Mouse (Mus musculus) G1E (cell line): Measurements from ENCODE around the gene Sbk3. TPM values are rescaled to one million over a fixed set of nuclear protein-coding genes. Genes with fewer than 3 reads are reported as not detected.
"Not testable (repeated sequence)": the region's sequence is repeated elsewhere in the genome, so short reads cannot be mapped to it uniquely, and the experiment has no call there.

Experiments used
- ATAC-seq: 2 replicates; pipeline ENCODE4 v1.8.0; 2016; ENCODE audit warnings: mild to moderate bottlenecking; ENCODE audit not compliant: insufficient number of reproducible peaks, poor library complexity, low FRiP score, severe bottlenecking; ENCODE audit errors: extremely low read depth
- DNase-seq: peaks from one replicate; pipeline ENCODE4 v3.0.0; 2012; ENCODE audit warnings: low spot score
- H3K27me3 ChIP-seq: 2 replicates; pipeline ENCODE4 v1.6.1; 2012; ENCODE audit warnings: mild to moderate bottlenecking, low read length, inconsistent platforms; ENCODE audit not compliant: insufficient read depth
- H3K36me3 ChIP-seq: replicated peaks from 2 replicates; pipeline ENCODE3; 2012; ENCODE audit warnings: mild to moderate bottlenecking, inconsistent platforms
- H3K4me1 ChIP-seq: 2 replicates; pipeline ENCODE4 v1.6.1; 2012; ENCODE audit warnings: low read depth, low read length, inconsistent platforms, mixed read lengths; ENCODE audit not compliant: insufficient read depth
- H3K4me3 ChIP-seq: 2 replicates; pipeline ENCODE4 v1.5.1; 2012; ENCODE audit warnings: low read depth, mild to moderate bottlenecking, inconsistent platforms, low read length, moderate library complexity, mixed read lengths
- H3K9me3 ChIP-seq: replicated peaks from 2 replicates; pipeline ENCODE4 v1.6.1; 2012; ENCODE audit warnings: inconsistent platforms
- CTCF ChIP-seq: IDR thresholded peaks from 2 replicates; pipeline ENCODE4 v1.5.1; 2012; ENCODE audit warnings: low read depth, low read length, inconsistent platforms, mixed read lengths
- GATA1 ChIP-seq: IDR thresholded peaks from 2 replicates; pipeline ENCODE4 v1.6.1; 2012; ENCODE audit warnings: borderline replicate concordance, low read length, inconsistent platforms, mixed read lengths
- GATA2 ChIP-seq: IDR thresholded peaks from 2 replicates; pipeline ENCODE4 v1.6.1; 2012; ENCODE audit warnings: low read depth, low read length, inconsistent platforms, borderline replicate concordance
- POLR2AphosphoS5 ChIP-seq: IDR thresholded peaks from 2 replicates; pipeline ENCODE4 v1.6.1; 2012; ENCODE audit warnings: low read depth, low read length, inconsistent platforms; ENCODE audit not compliant: insufficient replicate concordance
- TAL1 ChIP-seq: conservative IDR thresholded peaks from 2 replicates; pipeline ENCODE4 v1.6.1; 2012; ENCODE audit warnings: low read depth, low read length, inconsistent platforms, mixed read lengths
- polyA plus RNA-seq: library from polyadenylated mRNA; stranded (reverse); fragments of >175 nt; gene quantifications from 2 replicates; pipeline ENCODE4 v1.2.3, GENCODE M21; 2012
- total RNA-seq, 2 experiments: library from RNA; stranded (forward) in 1 of 2; stranded (reverse) in 1 of 2; fragments of 200-1000 nt in 1 of 2; fragments of >200 nt in 1 of 2; fragmentation: Nextera tagmentation in 1 of 2; gene quantifications; 2 replicates each; pipeline ENCODE4 v1.2.3; 2014 to 2017

Sbk3 gene
- not detected in 2 replicates for total RNA-seq (2014; fragmentation: Nextera tagmentation)
- total RNA-seq (2017): 0.06 and 0.11 TPM in 2 replicates
- polyA plus RNA-seq: not detected in 2 replicates

GRCm38 (mm10) chr7:4971068-4971467 is at the start of gene Sbk3:
TSS of gene Sbk3 (minus strand) at chr7:4971168.
- no peaks in the 10 kb centered on the region for H3K36me3 ChIP-seq
- H3K4me1 ChIP-seq: peaks cover 2% of the 10 kb centered on the region; the same call in 1 of the 2 replicates
- ATAC-seq (no peak), DNase-seq (no peak)
- no peak within 1 kb of the TSS for H3K4me3 ChIP-seq
- peaks cover 26% of the 10 kb centered on the region for H3K27me3 ChIP-seq
- no peaks in the 10 kb centered on the region for H3K9me3 ChIP-seq
- no peak for TF ChIP-seq GATA1
- TF ChIP-seq CTCF: no peak
- TF ChIP-seq GATA2: no peak
- TF ChIP-seq TAL1: no peak
- no peak for TF ChIP-seq POLR2AphosphoS5

DNA sequence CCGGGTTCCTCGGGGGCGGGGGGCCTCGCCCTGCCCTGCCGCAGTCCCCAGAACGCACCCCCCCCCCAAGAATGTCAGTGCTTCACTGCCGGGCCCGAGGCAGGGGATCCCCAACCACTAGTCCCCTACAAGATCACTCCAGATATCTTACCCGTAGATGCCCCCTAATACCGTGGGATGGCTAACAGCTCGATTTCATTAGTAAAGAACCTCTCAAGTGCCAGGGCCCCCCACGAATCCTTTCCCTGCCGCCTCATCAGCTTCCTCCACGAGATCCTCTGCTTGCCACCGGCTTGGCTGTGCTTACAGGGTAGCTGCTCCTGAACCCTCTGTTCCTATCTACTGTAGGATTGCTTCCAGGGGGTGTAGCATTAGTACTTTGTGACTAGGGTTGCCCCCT is 49.7 kb upstream of the Sbk3 start:
- H3K27me3 ChIP-seq: no peaks in the 10 kb centered on the region
- DNase-seq (no peak), ATAC-seq (no peak)
- H3K36me3 ChIP-seq: peaks cover 66% of the 10 kb centered on the region
- peaks cover 13% of the 10 kb centered on the region for H3K9me3 ChIP-seq
- peak overlapping the region; percentile 80 for H3K4me3 ChIP-seq
- no peak for TF ChIP-seq GATA1
- TF ChIP-seq GATA2: no peak
- TF ChIP-seq TAL1: no peak
- TF ChIP-seq POLR2AphosphoS5: no peak
- no peak for TF ChIP-seq CTCF
- peaks cover 75% of the 10 kb centered on the region for H3K4me1 ChIP-seq

GRCm38 (mm10) chr7:5020000-5020681 is 49.2 kb upstream of the Sbk3 start, which contains the start of the genes Zfp865 and Ccdc106:
TSS of gene Zfp865 (plus strand) at chr7:5020376.
TSS of gene Ccdc106 (plus strand) at chr7:5020553.
- peak within 1 kb of the TSS; percentile 80 for H3K4me3 ChIP-seq
- TF ChIP-seq GATA1 (no peak), TAL1 (no peak), GATA2 (no peak), CTCF (no peak), POLR2AphosphoS5 (no peak)
- DNase-seq: peak; percentile 93
- H3K4me1 ChIP-seq: peaks cover 70% of the 10 kb centered on the region
- H3K9me3 ChIP-seq: peaks cover 13% of the 10 kb centered on the region
- peaks cover 61% of the 10 kb centered on the region for H3K36me3 ChIP-seq
- H3K27me3 ChIP-seq: no peaks in the 10 kb centered on the region
- peak; percentile 83 for ATAC-seq

DNA sequence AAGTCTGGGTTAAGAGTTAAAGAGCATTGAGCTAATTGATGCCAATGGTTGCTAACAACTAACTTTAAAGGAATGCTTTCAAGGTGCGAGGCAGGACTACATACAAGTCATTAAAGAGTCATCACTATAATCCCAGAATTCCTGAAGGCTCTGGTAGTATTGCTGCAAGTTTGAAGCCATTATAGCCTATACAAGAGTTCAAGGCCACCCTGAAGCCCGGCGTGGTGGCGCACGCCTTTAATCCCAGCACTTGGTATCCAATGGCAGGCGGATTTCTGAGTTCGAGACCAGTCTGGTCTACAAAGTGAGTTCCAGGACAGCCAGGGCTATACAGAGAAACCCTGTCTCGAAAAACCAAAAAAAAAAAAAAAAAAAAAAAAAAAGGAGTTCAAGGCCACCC is 48.6 kb upstream of the Sbk3 start:
- ATAC-seq, DNase-seq, H3K27me3 ChIP-seq: not testable (repeated sequence)
- peaks cover 65% of the 10 kb centered on the region for H3K4me1 ChIP-seq
- peaks cover 13% of the 10 kb centered on the region for H3K9me3 ChIP-seq
- H3K4me3 ChIP-seq: peak overlapping the region; percentile 80
- H3K36me3 ChIP-seq: peaks cover 55% of the 10 kb centered on the region

DNA sequence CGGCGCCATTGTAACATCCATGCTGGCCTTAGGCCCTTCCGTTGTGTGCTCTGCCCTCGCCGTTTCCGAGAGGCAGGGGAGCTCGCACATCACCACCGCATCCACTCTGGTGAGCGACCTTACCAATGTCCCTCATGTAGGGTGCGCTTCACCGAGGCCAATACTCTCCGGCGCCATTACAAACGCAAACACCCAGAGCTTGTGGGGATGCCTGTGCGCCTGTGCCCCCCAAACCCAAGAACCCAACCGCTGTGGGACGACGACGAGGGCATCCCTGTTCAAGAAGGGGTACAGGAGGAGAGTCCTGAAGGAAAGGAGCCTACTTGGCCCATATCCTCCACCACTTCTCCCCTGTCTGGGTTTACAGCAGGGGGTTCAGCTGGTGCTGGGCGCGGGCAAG is 47.0 kb upstream of the Sbk3 start:
- no peaks in the 10 kb centered on the region for H3K27me3 ChIP-seq
- H3K9me3 ChIP-seq: peaks cover 13% of the 10 kb centered on the region
- H3K4me3 ChIP-seq: no peak overlapping the region; the same call in 1 of the 2 replicates
- TF ChIP-seq CTCF (no peak), TAL1 (no peak), POLR2AphosphoS5 (no peak), GATA1 (no peak), GATA2 (no peak)
- ATAC-seq (no peak), DNase-seq (no peak)
- H3K36me3 ChIP-seq: peaks cover 42% of the 10 kb centered on the region
- H3K4me1 ChIP-seq: peaks cover 56% of the 10 kb centered on the region

- no peak for DNase-seq
- no peak for ATAC-seq
- H3K4me3 ChIP-seq: no peak overlapping the region; the same call in 1 of the 2 replicates
- no peak for TF ChIP-seq POLR2AphosphoS5
- no peak for TF ChIP-seq GATA2
- TF ChIP-seq TAL1: no peak
- no peak for TF ChIP-seq GATA1
- TF ChIP-seq CTCF: no peak
- no peaks in the 10 kb centered on the region for H3K27me3 ChIP-seq
- H3K9me3 ChIP-seq: peaks cover 13% of the 10 kb centered on the region
- peaks cover 42% of the 10 kb centered on the region for H3K36me3 ChIP-seq
- H3K4me1 ChIP-seq: peaks cover 56% of the 10 kb centered on the region
These were observed 46.4 kb upstream of the Sbk3 start for GRCm38 (mm10) chr7:5017352-5017751.
